Mouse (Mus musculus): Measurements from ENCODE around the gene Cand2.

- no peak for TF ChIP-seq POLR2A (IDR thresholded peaks at IDR 0.05; ENCODE audit: borderline replicate concordance, control insufficient read depth, low read depth, low read length)
- no peak for TF ChIP-seq CTCF (IDR thresholded peaks at IDR 0.05; ENCODE audit: control insufficient read depth, insufficient read depth, low read length)
Observed at GRCm38 (mm10) chr6:115838745-115839144, 64.4 kb downstream of the Cand2 start.

Data from bone marrow, adult 2 months (tissue).